Mouse (Mus musculus) natural killer cell, adult 2 months (primary cell): ENCODE data around the gene Acot2.
"Not testable (repeated sequence)": the region's sequence is repeated elsewhere in the genome, so short reads cannot be mapped to it uniquely, and the experiment has no call there.

Experiments
- DNase-seq, 2 experiments: peaks; one replicate each; pipeline ENCODE4 v3.0.0; 2022; ENCODE audit warnings: low spot score in 2 of 2

Gene Acot2

GRCm38 (mm10) chr12:83987583-83988441, at the start of gene Acot2:
Gene Acot2, plus strand, starts transcription at chr12:83987861.
- DNase-seq, result peak; percentile 79 to 87

- not testable (repeated sequence) for DNase-seq
Measured at GRCm38 (mm10) chr12:83938592-83938991, 49.1 kb upstream of the Acot2 start.

GRCm38 (mm10) chr12:83939332-83939731, 48.3 kb upstream of the Acot2 start:
- no peak for DNase-seq

DNA sequence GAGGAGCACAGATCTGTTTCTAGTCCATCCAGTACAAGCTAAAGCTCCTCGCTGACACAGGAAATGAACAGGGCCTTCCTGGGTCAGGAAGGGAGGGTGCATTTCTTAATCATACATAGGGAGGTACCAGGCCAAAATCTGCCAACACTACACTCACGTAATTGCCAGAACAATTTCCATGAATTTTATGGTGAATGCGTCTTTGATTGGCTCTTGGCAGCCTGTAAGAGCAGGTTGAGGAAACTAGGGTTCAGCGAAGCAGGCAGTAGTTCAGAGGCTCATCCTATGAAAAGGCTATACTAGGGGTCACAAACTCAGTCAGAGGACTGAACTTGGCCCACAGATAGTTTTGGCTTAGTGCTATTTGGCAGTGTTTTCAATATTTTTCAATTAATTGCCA, 47.6 kb upstream of the Acot2 start:
- DNase-seq, result no peak

DNA sequence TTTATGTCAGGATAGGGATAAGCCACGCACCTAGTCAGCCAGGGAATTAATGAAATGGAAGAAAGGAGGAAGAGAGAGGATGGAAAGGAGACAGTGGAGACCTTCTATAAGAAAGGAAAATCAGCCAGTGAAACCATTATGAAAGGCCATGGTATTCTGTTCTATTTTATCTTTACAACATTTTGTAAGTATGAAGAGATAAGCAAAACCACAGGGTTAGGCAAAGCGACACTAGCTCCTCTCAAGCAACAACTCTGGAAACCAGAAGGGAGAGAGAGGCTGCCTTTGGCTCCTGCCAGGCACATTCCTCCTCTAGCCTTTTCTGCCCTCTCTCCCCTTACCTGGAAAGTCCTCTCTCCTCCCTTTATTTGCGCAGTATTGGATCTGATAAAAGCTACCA, 45.7 kb upstream of the Acot2 start:
- DNase-seq, result no peak

DNA sequence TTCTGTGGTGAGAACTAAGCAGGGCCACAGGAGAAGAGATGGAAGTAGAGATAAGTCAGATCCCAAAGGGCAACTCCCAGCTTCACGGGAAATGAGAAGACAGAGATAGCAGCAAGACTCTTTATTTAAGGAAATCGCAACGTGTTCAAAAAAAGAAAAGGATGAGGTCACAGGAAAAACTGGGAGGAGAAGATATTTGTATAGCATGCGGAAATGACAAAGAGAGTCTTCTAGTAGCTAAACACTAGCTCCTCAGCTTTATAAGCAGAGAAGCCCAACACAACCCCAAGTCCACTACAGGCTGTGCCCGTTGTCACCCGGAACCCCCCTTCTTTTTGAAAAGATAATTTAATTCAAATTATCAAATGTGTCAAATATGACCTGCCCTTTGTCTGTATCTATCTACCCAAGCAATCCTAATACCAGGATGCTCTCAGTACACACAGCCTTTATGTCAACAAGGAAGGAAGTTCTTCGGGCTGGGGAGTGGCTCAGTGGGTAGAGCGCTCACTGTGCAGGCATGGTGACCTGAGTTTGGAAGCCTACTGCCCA, 40.3 kb upstream of the Acot2 start:
- no peak for DNase-seq

DNA sequence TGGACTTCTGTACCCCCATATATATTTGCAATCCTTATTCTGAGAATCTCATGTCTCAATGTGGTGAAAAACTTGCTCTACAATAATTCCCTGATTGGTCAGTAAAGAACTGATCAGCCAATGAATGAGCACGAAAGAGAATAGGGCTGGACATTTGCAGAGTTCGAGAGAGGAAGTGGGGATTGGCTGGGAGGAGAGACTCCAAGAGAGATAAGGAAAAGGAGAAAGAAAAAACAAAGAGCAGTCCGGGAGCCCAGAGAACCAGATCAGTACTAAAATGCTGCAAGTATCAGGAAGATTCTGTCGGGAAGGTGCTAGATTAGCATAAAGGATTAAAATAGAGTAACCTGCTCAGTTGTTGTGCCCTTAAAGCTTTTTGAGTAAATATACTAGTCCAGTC, 38.6 kb upstream of the Acot2 start:
- no peak for DNase-seq

- no peak for DNase-seq
Measured at GRCm38 (mm10) chr12:83949776-83950492, 37.7 kb upstream of the Acot2 start.

DNA sequence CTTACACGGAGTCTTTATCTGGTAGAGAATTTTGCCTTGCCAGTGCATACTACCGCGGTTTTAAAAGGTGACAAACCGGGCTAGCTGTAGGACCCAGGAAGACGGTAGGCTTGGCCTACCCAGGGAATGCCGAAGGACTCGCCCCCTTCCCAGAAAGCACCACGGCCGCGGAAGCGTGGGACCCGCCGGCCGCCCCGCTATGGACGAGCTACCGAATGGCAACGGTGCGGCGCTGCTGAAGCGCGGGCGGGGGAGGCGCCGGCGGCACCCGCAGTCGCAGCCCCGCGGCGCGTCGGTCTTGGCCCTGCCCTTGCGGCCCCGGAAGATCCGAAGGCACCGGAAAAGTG, 37.2 kb upstream of the Acot2 start, which contains the start of gene Riox1:
TSS of gene Riox1 (plus strand) at position 116 of the 347 bp plus-strand sequence.
- peak; percentile 57 to 64 for DNase-seq

DNA sequence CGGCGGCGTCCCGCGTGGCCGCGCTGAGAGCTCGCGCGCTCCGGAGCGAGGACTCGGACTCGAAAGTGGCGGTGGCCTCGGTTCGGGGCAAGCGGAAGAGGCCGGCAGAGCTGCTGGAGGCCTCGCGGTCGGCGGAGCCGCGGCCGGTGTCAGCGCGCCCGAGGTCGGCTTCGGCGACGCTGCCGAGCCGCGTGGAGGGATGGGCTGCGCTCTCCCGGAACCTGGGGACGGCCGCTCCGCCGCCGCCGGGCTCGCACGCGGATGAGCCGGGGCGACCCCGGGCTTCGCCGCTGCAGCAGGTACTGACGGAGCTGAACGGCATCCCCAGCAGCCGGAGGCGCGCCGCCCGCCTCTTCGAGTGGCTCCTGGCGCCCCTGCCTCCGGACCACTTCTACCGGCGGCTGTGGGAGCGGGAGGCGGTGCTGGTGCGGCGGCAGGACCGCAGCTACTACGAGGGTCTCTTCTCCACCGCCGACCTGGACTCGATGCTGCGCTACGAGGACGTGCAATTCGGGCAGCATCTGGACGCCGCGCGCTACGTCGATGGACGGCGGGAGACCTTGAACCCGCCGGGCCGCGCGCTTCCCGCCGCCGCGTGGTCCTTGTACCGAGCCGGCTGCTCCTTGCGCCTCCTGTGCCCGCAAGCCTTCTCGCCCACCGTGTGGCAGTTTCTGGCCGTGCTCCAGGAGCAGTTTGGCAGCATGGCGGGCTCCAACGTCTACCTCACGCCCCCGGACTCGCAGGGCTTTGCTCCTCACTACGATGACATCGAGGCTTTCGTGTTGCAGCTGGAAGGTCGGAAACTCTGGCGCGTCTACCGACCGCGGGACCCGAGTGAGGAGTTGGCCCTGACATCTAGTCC, 36.6 kb upstream of the Acot2 start:
- peak; percentile 12 to 21 for DNase-seq

- DNase-seq, result no peak
Measured at GRCm38 (mm10) chr12:83951711-83952575, 35.7 kb upstream of the Acot2 start.

GRCm38 (mm10) chr12:83958278-83958677, 29.4 kb upstream of the Acot2 start:
- DNase-seq, result no peak

GRCm38 (mm10) chr12:83965235-83965634, 22.4 kb upstream of the Acot2 start:
- DNase-seq, result no peak

- peak in 1 of 2 experiments; percentile 42 for DNase-seq
Measured at GRCm38 (mm10) chr12:83972117-83972516, 15.5 kb upstream of the Acot2 start.

- no peak for DNase-seq
Measured at GRCm38 (mm10) chr12:83978862-83979261, 8.8 kb upstream of the Acot2 start.

DNA sequence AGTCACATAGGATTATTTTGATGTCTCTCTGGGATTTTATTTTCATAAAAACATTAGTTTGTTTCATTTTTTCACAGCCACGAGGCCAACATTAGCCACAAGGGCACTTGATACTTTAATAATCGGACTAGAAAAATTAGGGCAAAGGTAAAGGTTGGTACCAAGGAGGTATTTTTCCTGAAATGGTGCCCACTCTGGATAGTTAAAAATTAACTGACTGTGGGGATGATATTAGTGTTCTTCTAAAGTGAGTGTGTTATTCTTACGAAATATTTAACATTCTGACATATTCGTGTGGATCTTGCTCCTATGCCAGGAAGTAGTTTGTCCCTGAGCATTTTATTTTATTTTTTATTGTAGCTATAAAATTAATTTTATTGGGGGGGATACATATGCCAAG, 6.0 kb upstream of the Acot2 start:
- no peak for DNase-seq

- no peak for DNase-seq
Measured at GRCm38 (mm10) chr12:83984752-83985151, 2.9 kb upstream of the Acot2 start, which contains the start of gene Heatr4. Gene Heatr4, minus strand, starts transcription at chr12:83984852.

DNA sequence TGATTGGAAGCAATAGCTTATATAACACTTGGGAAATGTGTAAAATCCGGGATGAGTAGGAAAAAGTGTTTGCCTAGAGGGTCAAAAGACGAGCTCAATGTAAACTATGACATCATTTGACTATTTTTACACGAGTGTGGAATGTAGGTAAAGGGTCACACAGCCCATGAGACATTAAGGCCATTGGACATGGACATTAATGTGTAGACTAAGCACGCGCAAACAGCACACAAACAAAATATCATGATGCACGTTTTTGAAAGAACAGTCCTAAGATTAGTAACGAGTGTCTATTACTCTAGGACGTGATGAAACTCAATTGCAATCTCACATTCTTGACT, 449 bp upstream of the Acot2 start:
- DNase-seq, result no peak

DNA sequence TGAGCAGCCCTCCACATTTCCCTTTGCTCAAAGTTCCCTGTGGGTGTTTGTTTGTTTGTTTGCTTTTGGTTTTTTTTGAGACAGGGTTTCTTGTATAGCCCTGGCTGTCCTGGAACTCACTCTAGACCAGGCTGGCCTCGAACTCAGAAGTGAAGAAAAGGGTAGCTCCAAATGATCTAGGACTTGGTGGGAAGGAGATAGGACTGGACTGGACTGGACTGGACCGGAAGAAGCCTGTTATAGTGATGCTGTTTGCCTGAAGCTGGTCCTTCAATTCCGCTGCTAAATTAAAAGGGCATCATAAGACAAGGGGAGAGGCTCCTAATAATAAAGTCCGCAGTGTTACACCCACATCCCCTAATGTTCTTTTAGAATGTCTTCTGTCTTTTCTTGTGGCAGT, 822 bp downstream of the Acot2 start:
- no peak for DNase-seq

DNA sequence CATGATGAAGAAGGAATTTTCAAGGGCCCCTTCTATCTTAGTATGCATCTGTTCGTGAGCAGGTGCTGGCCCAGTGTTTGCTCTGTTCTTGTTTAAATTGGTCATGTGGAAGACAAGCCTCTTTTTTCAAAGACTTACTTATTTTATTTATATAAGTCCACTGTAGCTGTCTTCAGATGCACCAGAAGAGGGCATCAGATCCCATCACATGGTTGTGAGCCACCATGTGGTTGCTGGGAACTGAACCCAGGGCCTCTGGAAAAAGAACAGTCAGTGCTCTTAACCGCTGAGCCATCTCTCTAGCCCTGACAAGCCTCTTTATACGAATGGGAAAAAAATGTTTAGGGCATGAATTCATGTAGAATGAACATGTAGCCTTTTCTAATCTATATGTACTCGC, 1.7 kb downstream of the Acot2 start:
- DNase-seq, result no peak

GRCm38 (mm10) chr12:83997221-83997620, 9.6 kb downstream of the Acot2 start:
- DNase-seq, result no peak
